Mouse (Mus musculus) CD4-positive, CD25-positive, alpha-beta regulatory T cell, adult 4 months (primary cell): ENCODE data around the gene Ly6g5b. TPM values are rescaled to one million over a fixed set of nuclear protein-coding genes. Genes with fewer than 3 reads are reported as not detected.
A peak's percentile ranks its signal among the peaks of the same experiment; 100 is the strongest.
"Not testable (repeated sequence)": the region's sequence is repeated elsewhere in the genome, so short reads cannot be mapped to it uniquely, and the experiment has no call there.

Experiments
- ATAC-seq: one replicate; pipeline ENCODE4 v1.8.0; 2017
- polyA plus RNA-seq, 2 experiments: library from polyadenylated mRNA; unstranded; fragments of 100-300 nt; shearing (Covaris generic); gene quantifications; one replicate each; pipeline ENCODE4 v1.2.1; 2017

Ly6g5b gene
- polyA plus RNA-seq, 2 experiments from 2014 or later, result 2.5 to 2.8 TPM

DNA sequence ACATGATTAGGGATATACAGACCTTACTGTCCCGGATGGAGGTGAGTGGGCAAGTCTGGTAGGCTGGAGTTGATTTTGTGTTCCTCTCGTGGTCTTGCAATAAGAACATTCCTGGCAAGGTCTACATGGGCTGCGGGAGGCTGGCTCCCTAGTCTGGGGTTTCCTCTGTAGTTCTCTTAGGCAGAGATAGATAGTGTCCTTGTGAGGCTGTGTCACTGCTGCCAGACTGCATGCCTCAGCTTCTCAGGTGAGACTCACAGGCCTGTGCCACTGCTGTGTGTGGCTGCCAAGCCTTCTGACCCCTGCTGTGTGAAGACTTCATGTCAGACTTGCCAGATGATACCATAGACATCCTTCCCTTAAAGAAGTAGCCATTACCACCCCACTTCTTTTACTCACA lies 24.0 kb upstream of the Ly6g5b start:
- no peak for ATAC-seq

DNA sequence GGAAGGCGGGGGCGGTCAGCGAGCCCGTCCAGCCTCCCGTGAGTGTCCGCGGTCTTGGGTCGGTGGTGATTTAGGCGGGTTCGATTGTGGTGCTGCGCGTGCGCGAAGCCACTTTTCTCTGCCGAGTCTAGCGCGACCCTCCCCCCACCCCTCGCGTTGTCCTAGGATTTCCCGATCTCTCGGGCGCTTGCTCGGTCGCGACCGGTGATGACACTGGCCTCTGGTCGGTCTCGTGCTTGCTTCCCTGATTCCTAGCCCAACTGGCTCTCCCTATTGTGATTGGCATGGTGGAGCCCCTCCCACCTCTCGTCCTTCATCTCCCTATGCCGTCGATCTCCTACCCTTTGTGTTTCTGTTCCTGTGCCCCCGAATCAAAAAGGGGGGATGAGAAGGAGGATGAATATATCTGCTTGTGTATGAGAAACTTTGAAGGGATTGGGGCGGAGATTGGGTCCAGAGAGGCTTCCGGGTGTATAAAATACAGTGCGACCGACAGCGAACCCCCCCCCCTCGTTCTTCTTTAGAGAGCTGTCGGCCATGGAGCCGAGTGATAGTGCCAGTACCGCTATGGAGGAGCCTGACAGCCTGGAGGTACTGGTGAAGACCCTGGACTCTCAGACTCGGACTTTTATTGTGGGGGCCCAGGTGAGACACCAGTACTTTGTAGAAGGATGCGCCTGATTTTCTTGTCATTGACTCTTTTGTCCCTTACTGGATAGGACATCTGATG lies 20.5 kb upstream of the Ly6g5b start:
- peak; percentile 22 for ATAC-seq

DNA sequence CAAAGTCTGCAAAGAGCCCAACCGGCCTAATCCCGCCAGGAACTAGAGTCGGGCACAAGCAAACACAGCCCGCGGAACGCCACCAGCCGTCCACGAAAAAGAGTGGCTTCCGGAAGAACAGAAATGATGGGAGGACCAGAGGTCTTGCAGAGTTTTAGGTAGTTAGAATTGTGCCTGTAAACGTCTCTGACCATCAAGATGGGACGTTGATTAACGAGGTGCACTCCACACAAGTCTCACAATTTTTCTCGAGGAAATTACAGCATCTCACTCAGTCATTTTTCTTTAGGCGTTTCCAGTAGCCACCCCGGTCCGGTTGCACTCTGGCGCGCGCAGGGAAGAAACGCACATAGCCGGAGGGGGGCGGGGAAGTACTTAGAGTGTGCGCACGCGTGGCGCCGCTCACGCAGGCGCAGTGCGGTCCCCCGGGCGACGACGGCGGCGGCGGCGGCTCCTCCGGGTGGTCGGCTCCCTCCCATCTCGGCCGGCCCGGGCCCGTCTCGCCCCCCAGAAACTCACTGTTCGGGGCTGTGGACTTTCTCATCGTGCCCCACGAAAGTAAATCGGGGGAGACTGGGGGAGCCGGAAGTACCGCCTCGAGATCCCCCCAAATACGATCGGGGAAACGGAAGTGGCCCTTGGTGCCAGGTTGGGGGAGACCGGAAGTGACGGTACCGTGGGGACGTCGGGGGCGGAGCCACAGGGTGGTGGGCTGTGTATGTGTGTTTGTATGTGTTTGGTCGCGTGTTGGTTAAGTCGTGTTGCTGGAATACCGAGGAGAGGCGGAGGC lies 19.8 kb upstream of the Ly6g5b start, which contains the start of gene Bag6:
Bag6 (plus strand) TSS at position 378 of the 790 bp plus-strand sequence.
- peak; percentile 83 for ATAC-seq

DNA sequence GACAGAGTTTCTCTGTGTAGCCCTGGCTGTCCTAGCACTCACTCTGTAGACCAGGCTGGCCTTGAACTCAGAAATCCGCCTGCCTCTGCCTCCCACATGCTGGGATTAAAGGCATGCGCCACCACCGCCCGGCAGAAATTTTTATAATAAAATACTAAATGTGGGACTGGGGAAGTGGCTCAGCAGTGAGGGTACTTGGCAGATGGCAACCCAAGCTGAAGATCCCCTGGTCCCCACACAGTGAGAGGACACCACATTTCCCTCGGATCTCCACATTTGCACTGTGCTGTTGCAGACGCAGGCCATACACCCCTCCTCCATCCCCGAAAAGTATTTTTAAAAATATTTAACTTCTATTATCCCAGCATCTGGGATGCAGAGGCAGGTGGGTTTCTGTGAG lies 18.3 kb upstream of the Ly6g5b start:
- no peak for ATAC-seq

DNA sequence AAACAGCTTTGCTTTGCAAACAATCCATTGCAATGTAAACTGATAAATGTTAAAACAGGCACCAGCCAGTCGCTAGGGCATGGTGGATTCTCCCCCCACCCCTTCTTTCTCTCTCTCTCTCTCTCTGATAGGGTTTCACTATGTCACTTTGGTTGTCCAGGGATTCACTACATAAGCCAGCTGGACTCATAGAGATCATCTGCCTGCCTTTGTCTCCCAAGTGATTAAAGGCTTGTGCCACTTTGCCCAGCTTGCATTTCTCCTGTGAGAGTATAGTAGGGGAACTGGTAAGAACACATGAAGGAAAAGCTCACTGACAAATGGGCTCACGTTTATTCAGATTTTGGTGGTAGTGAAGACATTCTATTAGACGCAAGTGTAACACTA lies 16.9 kb upstream of the Ly6g5b start:
- no peak for ATAC-seq

DNA sequence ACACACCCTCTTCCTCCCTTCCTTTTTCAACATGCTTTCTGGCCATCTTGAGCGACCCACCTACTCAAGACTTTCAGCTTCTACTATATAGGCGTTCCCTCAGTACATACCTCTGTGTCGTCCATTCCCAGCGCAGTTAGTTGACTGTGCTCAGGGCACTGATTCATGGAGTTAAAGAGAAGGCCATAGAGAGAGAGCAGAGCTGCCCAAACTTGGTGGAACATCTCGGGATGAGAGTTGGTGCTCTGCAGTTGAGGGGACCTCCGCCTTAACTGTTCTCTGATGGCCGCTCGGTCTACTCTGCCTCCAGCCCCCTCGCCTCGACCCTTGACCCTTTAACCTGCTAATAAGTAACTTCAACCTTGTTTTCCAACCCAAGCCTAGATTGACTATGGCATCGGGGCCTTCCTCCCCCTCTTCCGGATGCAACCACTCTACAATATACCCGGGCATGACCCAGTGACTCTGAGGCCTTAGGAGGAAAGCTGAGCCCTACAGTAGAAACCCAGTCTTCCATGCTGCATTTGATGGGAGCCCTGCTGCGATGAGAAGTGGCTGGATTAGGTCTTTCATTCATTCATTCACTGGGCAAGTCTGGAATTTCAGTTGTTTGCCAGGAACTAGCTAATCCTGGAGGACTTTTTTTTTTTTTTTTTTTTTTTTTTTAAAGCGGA lies 16.4 kb upstream of the Ly6g5b start, which contains the start of gene Apom:
Apom (minus strand) TSS at position 551 of the 674 bp plus-strand sequence.
- no peak for ATAC-seq

DNA sequence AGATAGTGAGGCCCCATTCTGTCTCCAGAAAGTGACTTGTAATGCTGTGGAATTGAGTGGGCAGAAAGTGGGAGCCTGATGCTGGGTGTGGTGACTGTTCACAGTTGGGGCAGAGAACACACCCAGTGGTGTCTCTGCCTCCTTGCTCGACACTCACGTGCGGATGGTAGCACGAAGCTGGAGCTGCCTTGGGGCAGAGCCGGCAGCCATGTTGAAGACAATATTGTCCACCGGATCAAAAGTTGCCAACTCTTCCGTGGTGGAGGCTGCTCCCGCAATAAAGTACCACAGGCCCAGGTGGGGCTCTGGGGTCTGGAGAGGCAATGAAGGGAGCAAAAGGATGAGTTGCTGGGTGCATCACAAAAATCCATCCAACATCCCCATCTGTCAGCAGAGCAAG lies 15.8 kb upstream of the Ly6g5b start:
- no peak for ATAC-seq

DNA sequence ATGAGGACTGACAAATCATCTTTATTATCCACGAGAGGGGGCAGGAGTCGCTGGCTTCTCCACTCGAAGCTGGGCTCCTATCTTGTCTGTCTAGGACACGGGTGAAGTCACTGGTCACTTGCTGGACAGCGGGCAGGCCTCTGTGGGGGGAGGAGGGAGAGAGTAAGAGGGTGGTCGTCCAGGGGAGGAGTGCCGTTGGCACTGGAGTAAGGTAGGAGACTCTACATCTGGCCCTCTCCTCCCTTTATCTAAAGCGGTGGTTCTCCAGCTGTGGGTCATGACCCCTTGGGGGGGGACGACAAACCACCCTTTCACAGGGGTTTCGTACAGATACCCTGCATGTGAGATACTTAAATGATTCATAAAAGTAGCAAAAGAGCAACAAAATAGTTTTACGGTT lies 13.8 kb upstream of the Ly6g5b start:
- no peak for ATAC-seq

DNA sequence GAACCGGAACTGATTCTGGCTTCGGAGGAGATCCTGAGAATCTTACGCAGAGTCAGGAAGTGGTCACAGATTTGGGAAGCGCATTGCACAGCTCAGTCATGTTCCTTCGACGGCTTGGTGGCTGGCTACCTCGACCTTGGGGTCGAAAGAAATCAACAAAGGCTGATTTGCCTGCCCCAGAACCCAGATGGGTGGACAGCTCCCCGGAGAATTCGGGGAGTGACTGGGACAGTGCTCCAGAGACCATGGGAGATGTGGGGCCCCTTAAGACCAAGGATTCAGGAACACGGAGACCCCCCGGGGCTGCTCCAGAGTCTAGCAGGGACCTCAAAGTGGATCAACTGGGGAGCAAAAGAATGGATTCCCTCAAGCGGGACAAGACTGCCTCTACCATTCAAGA lies 11.8 kb upstream of the Ly6g5b start:
- ATAC-seq, result no peak

DNA sequence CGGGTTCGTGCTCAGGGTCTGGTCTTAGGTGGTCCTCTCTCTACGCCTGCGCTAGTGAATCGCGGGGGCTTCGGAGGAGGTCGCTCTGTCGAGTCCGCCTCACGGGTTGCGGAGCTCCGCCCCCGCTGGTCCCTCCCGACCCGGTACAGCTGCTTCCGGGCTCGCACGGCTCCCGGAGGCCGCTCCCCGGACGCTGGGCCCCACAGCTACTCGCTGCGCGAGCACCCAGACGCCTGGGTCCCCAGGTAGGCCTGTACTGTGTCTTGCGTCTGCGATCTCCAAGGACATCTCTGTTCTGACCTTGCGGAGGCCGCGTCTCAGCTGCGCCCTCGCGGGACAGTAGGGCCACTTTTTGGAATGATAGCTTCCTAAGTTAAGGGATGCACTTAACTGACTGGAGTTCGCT lies 11.0 kb upstream of the Ly6g5b start, which contains the start of gene D17H6S53E:
D17H6S53E (plus strand) TSS at position 168 of the 406 bp plus-strand sequence.
- peak; percentile 75 for ATAC-seq

DNA sequence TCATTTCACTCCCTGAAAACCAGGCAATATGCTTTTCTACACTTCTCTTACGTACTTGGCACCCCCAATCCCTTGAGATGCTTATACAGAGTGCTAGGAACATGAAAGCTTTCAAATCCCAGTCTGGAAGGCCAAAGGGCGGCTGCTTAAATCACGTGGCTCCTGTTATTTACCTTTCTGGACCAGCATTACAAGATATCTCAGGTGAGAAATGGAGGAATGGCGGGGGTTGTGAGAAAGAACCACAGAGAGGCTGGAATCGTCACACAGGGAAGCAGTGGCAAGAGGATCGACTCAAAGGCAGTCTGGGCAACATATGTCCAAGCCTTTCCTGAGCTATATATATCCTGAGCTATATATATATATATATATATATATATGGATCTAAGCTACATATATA lies 10.3 kb upstream of the Ly6g5b start:
- ATAC-seq, result no peak

DNA sequence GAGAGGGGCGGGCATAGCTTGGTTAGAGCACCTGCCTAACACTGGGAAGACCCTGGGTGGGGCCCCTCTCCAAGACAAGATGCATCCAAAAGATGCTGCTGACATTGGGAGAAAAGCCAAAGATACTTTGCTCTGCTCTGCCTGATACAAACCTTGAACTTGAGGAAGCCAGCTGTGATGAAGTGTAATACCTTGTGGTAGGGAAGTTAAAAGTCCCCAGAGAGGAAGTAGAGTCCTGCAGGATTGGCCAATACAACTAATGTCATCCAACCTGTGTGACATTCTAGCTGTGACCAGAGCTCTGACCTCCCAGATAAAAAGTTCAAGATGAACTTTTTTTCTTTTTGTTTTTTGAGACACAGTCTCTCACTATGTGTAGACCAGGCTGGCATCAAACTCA lies 9.9 kb upstream of the Ly6g5b start:
- ATAC-seq, result no peak

DNA sequence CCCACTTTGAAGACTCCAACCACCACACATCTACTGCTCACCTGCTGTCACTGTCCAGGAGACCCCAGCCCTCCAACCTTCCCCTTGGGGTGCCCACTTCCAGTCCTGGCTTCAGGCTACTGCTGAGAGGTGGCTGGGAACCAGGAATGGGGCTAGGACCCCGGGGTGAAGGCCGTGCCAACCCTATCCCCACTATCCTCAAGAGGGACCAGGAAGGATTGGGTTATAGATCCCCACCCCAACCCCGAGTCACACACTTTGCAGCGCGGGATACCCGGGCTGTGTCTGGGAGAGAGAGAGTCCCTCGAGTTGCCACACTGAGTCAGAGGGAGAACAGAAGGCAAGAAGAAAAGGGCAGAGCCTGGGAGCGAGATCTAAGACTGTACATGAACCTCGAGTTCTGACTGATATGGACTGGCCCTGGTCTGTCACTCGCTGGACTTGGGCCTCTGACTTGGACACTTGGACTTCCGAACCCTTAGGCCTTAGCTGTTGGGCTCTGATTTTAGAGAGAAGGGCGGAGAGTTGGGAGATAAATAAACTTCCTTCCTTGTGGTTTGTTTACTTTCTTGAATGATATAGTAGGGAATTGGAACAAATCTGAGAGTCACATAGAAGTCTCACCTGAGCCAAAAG lies 9.2 kb upstream of the Ly6g5b start:
- ATAC-seq, result not testable (repeated sequence)

DNA sequence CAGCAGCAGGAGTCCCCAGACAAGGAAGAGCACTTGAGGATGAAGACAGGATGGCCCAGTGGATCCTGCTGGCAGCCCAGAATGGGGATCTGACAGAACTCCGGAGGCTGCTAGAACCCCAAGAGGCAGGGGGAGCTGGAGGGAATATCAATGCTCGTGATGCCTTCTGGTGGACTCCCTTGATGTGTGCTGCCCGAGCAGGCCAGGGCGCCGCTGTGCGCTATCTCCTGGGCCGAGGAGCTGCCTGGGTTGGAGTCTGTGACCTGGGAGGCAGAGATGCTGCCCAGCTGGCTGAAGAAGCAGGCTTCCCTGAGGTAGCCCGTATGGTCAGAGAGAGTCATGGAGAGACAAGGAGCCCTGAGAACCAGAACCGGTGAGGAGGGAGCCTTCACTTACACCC lies 8.1 kb upstream of the Ly6g5b start:
- ATAC-seq, result not testable (repeated sequence)

DNA sequence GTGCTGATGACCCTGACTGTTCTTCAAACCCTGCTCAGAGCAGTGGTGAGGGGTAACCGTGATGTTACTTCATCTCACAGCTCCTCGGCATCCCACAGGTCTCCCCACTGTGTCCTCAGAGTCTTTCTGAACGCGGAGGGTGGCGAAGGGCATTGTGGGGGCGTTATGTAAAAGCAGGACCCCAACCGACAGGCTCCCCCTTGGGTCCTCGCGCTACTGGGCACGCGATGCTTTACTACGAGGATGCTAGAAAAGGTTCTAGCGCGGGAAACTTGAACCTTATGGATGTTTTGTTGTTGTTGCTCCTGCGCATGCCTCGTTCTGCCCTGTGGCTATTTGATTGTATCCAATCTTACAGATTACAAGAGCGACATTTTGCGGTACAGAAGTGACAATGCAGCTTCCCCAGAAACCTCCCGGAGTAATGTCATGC lies 6.7 kb upstream of the Ly6g5b start, which contains the start of gene Csnk2b:
Csnk2b (minus strand) TSS at position 183 of the 433 bp plus-strand sequence.
- ATAC-seq, result no peak

DNA sequence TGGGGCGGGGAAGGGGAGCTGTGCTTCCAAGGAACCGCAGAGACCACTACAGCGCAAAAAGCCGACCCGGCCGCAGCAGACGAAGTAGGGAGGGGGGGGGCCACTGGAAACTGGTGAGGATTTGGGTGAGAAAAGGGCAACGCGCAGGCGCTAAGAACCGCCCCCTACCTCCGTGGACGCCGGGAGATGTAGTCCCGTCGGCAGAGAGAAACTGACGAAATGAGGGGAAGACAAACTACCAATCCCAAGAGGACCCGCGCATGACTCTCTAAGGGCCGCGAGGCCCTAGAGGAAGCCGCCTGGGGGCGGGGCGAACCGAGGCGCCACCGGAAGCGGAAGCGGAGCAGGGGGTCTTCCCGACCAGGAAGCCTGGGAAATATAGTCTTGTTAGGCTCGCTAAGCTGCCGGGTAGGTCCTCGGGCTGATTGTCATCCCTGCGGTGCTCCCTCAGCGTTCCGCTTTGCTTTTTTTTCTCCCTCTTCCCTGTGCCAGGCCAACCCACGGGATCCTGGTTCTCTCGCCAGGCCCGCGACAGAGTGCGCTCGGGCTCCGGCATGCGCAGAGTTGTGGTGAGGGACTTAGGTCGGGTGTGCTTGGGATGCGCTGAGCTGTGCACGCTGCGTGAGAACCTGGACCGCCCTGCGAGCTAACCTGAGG lies 6.0 kb upstream of the Ly6g5b start, which contains the start of gene Gpank1:
Gpank1 (plus strand) TSS at position 313 of the 657 bp plus-strand sequence.
- ATAC-seq, result peak; percentile 95

DNA sequence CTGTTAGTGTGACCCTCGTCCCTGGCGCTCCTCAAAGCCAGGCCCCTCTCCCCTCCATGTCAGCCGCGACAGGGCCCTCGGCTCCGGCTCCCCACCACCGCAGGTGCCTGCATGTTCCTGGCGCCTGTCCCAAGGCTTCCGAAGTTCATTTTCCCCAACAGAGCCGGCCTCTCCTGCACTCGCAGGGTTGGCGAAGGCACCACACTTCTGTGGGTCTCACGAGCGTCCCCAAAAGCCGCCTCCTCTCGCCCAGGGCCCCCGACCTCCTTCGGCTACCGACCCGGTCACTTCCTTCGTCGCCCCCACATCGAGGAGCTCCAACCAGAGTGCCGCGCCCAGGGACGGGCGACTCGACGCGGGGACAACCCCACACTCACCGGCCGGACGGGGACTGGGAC lies 5.5 kb upstream of the Ly6g5b start:
- no peak for ATAC-seq

DNA sequence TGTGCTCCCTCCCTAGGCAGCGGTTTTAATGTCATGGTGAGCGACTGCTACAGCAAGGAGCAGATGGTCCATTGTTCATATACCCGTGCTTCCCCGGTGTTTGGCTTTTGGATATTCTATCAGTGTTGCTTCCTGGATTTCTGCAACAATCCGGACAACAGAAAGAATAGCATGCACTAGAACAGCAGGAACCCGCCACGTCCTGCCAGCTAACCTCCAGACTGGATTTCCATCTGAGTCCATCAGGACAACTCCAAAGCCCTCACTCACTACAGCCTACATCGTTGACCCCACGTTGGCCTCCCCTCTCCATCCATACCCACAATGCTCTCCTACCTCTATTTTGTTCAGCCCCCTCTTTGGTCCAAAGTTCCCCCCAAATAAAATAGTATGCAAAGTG lies 3.5 kb downstream of the Ly6g5b start:
- no peak for ATAC-seq

DNA sequence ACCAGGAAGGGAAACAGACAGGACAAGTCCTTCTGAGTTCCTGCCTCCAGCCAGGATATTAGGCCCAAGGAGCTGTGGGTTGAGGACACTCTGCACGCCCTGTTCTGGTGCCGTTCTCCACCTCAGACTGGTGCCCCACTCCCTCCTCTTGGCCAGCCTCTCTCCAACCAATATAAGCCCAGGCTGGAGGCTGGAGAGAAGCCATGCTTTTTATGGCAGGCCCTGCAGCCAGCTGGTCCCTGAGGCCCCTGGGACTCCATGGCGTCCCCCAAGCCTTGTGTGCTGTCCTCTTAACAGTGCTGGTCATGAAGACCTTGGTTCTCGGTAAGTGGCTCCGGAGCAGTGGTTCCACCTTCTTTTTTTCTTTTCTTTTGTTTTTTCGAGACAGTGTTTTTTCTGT lies 7.1 kb downstream of the Ly6g5b start, which contains the start of gene Ly6g5c:
Ly6g5c (plus strand) TSS at position 183 of the 400 bp plus-strand sequence.
- no peak for ATAC-seq

DNA sequence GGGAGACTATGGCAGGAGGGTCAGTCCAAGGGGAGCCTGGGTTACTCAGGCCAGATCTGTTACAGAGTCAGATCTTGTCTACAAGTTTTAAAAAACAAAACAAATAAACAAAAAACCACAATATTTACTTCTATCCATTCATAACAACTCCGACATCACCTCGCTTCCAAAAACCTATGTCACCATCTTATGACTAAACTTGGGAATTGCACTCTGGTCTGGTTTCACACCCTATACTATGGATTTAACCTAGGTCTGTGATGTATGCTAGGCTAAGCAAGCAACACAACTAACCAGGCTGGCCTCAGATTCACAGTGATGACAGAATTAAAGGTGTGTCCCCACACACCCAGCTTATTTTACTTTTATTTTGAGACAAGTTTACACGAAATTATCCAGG lies 8.7 kb downstream of the Ly6g5b start:
- ATAC-seq, result no peak

DNA sequence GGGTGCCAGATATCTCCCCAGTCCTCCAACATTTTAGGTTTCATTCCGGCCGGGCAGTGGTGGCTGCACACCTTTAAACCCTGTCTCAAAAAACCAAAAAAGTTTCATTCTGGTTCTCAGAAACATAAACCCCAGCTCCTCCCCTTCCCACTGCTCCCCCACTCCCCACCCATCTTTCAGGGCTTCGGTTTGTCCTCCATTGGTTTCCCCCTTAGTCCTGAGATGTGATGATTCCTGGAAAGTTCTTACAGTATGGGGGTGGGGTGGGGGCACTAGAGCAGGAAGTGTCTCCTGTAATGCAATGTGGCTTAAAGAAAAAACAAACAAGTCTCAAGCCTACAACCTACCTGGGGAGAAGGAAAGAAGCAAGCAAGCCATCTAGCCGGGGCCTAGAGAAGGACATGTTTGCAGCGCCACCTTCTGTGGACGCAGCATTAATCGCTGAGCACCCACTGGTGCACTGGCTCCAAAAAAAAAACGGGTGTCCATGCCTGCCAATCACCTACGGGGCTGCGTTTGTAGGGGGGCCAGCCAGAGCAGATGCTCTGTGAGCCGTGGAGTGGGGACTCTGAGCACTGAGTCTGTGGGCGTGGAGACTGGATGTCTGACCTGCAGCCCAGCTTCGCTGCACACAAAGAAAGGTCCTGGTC lies 9.4 kb downstream of the Ly6g5b start:
- ATAC-seq, result no peak
